Mouse (Mus musculus) left cerebral cortex, adult 18-20 months (tissue): ENCODE measurements around the gene Eda. TPM values are rescaled to one million over a fixed set of nuclear protein-coding genes. Genes with fewer than 3 reads are reported as not detected.
"Not testable (repeated sequence)": the region's sequence is repeated elsewhere in the genome, so short reads cannot be mapped to it uniquely, and the experiment has no call there.

Experiments
- DNase-seq, 2 experiments: peaks; one replicate each; pipeline ENCODE4 v3.0.0; 2021 to 2022; ENCODE audit warnings: low spot score in 2 of 2, mixed read lengths in 1 of 2
- microRNA-seq, 2 experiments: library from miRNA; unstranded; fragments of <30 nt; microRNA quantifications; one replicate each; pipeline ENCODE4 v1.2.0; 2021
- total RNA-seq, 2 experiments: library from RNA; stranded (reverse); gene quantifications; 2 replicates each; pipeline ENCODE4 v1.2.3; 2021

The Eda gene
- total RNA-seq, 2 experiments from 2014 or later, result 3.5 to 3.9 TPM

DNA sequence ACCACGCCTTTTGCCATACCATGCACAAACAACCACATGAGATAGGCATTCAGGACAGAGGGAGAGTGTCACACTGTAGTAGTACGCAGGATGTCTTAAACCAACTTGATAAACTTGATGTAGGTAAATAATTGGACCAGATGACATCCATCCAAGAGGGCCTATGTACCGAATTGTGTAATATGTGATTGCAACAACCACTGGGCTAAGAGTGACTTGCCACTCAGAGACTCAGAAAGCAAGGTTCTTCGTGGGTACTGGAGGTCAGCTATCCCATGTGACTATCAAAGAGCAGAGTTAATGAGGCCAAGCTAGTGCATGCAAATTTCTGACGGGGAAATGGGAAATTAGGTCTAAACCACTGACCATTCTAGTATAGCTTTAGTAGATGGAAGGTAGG, 426.3 kb downstream of the Eda start:
- no peak for DNase-seq

GRCm38 (mm10) chrX:100409245-100409644, 433.8 kb downstream of the Eda start:
- no peak for DNase-seq

- no peak for DNase-seq
These were observed 453.3 kb downstream of the Eda start, which contains the start of gene Otud6a for GRCm38 (mm10) chrX:100428693-100429092. Otud6a (plus strand) TSS chrX:100429013.

DNA sequence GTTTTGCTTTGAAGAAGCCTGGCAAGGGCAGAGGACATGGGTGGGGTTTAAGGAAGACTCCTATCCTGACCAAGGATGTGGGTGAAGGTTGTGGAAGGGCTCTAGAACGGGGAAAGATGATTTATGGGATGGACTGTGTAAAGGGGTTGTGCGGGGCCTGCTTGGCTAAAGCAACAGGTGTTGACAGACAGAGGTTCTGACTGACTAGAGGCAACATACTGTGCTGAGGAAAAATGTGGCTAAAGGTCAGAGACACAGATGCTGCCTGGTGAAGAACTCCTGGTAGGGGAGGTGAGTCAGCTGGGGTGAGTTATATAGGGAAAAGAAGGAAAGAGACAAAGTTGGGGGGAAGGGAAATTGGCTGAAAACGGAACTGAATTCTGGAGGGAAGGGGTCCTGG, 456.9 kb downstream of the Eda start:
- no peak for DNase-seq

- DNase-seq, result not testable (repeated sequence)
These were observed 467.2 kb downstream of the Eda start, which contains the start of gene Awat2 for GRCm38 (mm10) chrX:100442617-100443016. Awat2 (minus strand) TSS chrX:100442717.

- DNase-seq, result no peak
These were observed 468.1 kb downstream of the Eda start for GRCm38 (mm10) chrX:100443532-100443931.

Small RNA genes lying within 50 kb of the gene (microRNA-seq; reads per million reads assigned to microRNA genes)
- gene Mir676, result 2,440 to 3,073 reads per million in 2 experiments

Other genes with a start within 250 kb of the Eda start
- gene Tmem28, start 154.6 kb upstream of the Eda start, total RNA-seq, result 10 to 100 TPM; 18.6 to 19.6 TPM